Mouse (Mus musculus) ES-E14 (cell line): Measurements from ENCODE around the gene Cherp. TPM values are rescaled to one million over a fixed set of nuclear protein-coding genes. Genes with fewer than 3 reads are reported as not detected.

Experiments
- DNase-seq: peaks from one replicate; pipeline ENCODE4 v3.0.0-alpha.2; 2013; ENCODE audit warnings: low read depth, low spot score
- H3K27ac ChIP-seq: 2 replicates; pipeline ENCODE4 v1.5.1; 2012; ENCODE audit warnings: low read depth, mild to moderate bottlenecking, low read length, moderate library complexity, mixed read lengths; ENCODE audit not compliant: poor library complexity, insufficient read depth, severe bottlenecking
- H3K36me3 ChIP-seq: 2 replicates; pipeline ENCODE4 v1.6.1; 2012; ENCODE audit warnings: mild to moderate bottlenecking, low read length, moderate library complexity, mixed read lengths; ENCODE audit not compliant: control insufficient read depth, poor library complexity, insufficient read depth, severe bottlenecking
- H3K4me1 ChIP-seq, 2 experiments: fragments of 150-350 bp in 1 of 2; sonication (generic) in 1 of 2; 2 replicates each; pipeline ENCODE4 v1.6.1; 2012; ENCODE audit warnings: low read length in 2 of 2, mild to moderate bottlenecking in 1 of 2, mixed read lengths in 1 of 2; ENCODE audit not compliant: control insufficient read depth in 2 of 2, insufficient read depth in 2 of 2, poor library complexity in 1 of 2
- H3K4me3 ChIP-seq, 2 experiments: fragments of 150-350 bp in 1 of 2; sonication (generic) in 1 of 2; 2 replicates each; pipeline ENCODE4 v1.5.1; 2012; ENCODE audit warnings: low read length in 2 of 2, low read depth in 1 of 2, mild to moderate bottlenecking in 1 of 2, mixed read lengths in 1 of 2; ENCODE audit not compliant: insufficient read depth in 1 of 2, poor library complexity in 1 of 2, severe bottlenecking in 1 of 2
- H3K9ac ChIP-seq: 2 replicates; pipeline ENCODE4 v1.6.1; 2012; ENCODE audit warnings: low read depth, mild to moderate bottlenecking, low read length, mixed read lengths; ENCODE audit not compliant: poor library complexity, insufficient read depth, severe bottlenecking
- H3K9me3 ChIP-seq: fragments of 150-350 bp; sonication (generic); 2 replicates; pipeline ENCODE4 v1.6.1; 2012; ENCODE audit warnings: low read depth, mild to moderate bottlenecking, low read length; ENCODE audit not compliant: control insufficient read depth, insufficient read depth
- CHD2 ChIP-seq: IDR thresholded peaks from 2 replicates; pipeline ENCODE4 v1.6.1; 2014; ENCODE audit warnings: mild to moderate bottlenecking, low read depth, low read length, inconsistent platforms
- HCFC1 ChIP-seq: IDR thresholded peaks from 2 replicates; pipeline ENCODE4 v1.6.1; 2012; ENCODE audit warnings: low read length, inconsistent platforms, borderline replicate concordance; ENCODE audit not compliant: insufficient read depth
- MAFK ChIP-seq: IDR thresholded peaks from 2 replicates; pipeline ENCODE4 v1.6.1; 2014; ENCODE audit warnings: mild to moderate bottlenecking, low read depth, low read length, inconsistent platforms; ENCODE audit not compliant: insufficient read depth
- ZC3H11A ChIP-seq: IDR thresholded peaks from 2 replicates; pipeline ENCODE4 v1.6.1; 2012; ENCODE audit warnings: low read depth, mild to moderate bottlenecking, inconsistent platforms, low read length, borderline replicate concordance
- ZNF384 ChIP-seq: IDR thresholded peaks from 2 replicates; pipeline ENCODE4 v1.6.1; 2012; ENCODE audit warnings: low read depth, low read length, inconsistent platforms
- in situ Hi-C, 2 experiments: fragments of 600-800 bp; cut with MboI; formaldehyde crosslinking; loops; one replicate each; pipeline ENCODE4 v1.15.1; 2025; ENCODE audit warnings: low sequenced_read_pairs in 2 of 2, inconsistent platforms in 1 of 2; ENCODE audit not compliant: unreplicated experiment in 2 of 2
- total RNA-seq: library from RNA; depleted of rRNA; stranded (reverse); fragments of 300-350 nt; gene quantifications from 2 replicates; pipeline ENCODE4 v1.2.3, GENCODE M21; 2012

Cherp gene
- total RNA-seq, 1 experiment, result 60.5 TPM

DNA sequence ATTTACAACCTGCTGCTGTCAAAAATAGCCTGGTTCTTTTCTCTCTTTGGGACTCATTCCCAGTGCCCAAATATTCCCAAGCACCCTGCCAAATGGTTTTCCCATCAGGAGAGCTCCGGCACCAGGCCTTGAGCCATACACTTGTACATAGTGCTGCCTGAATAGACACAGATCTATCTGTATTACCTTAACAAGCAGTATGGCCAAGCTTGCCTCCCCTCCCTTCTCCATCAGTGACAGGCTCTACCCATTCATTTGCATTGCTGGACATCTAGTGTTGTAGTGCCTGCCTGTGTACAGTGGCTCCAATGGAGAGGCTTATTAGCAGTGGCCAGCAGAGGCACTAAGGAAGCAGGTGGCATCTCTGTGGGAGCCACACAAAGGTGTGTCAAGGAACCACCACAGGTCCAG is 25.5 kb upstream of the Cherp start:
- in situ Hi-C loops, result no loop called here
- Histone ChIP-seq H3K9ac (no peak overlapping the region), H3K4me3 (no peak overlapping the region), H3K36me3 (peaks cover 18% of the 10 kb centered on the region), H3K27ac (no peak overlapping the region), H3K9me3 (no peaks in the 10 kb centered on the region), H3K4me1 (peaks cover 6 to 8% of the 10 kb centered on the region in 2 experiments; a peak in 2 of 4 replicates)
- TF ChIP-seq HCFC1, result no peak
- TF ChIP-seq ZC3H11A, result no peak
- no peak for TF ChIP-seq CHD2
- TF ChIP-seq MAFK, result no peak
- no peak for TF ChIP-seq ZNF384
- DNase-seq, result no peak

- peaks cover 26% of the 10 kb centered on the region for H3K36me3 ChIP-seq
Observed at GRCm38 (mm10) chr8:72499521-72500284, 24.7 kb upstream of the Cherp start.

DNA sequence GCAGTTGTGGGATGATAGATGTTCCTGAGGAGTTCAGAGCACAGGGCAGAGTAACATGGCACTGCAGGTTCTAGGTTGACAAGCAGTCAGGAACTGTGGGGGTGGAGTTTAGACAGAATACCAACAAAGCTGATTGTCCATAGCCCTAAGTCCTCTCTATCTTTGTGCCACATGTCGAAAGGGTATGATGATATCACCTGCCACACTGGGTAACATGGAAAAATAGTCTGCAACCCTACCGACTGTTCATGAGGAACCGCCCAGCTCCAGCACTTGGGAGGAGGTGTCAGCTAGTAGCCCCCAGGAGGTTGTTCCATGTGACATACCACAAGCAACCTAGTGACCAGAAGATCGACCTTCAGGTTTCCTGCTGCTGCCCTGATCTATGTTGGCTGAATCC is 23.5 kb upstream of the Cherp start:
- peaks cover 6 to 10% of the 10 kb centered on the region in 2 experiments; a peak in 3 of 4 replicates for H3K4me1 ChIP-seq
- no peak for DNase-seq
- no peak overlapping the region for H3K27ac ChIP-seq
- in situ Hi-C loops, result no loop called here
- peaks cover 26% of the 10 kb centered on the region for H3K36me3 ChIP-seq
- no peak for TF ChIP-seq ZNF384
- no peak for TF ChIP-seq HCFC1
- TF ChIP-seq CHD2, result no peak
- TF ChIP-seq ZC3H11A, result no peak
- no peak for TF ChIP-seq MAFK
- H3K9me3 ChIP-seq, result no peaks in the 10 kb centered on the region
- H3K9ac ChIP-seq, result no peak overlapping the region
- no peak overlapping the region for H3K4me3 ChIP-seq

More at GRCm38 (mm10) chr8:72499521-72500284, 24.7 kb upstream of the Cherp start:
- no peak for TF ChIP-seq ZC3H11A
- no peak for TF ChIP-seq ZNF384
- no peak for TF ChIP-seq CHD2
- no peak for TF ChIP-seq HCFC1
- no peak for TF ChIP-seq MAFK
- in situ Hi-C loops, result no loop called here
- H3K4me3 ChIP-seq, result no peak overlapping the region
- no peak overlapping the region for H3K9ac ChIP-seq
- no peak overlapping the region for H3K27ac ChIP-seq
- peaks cover 6 to 10% of the 10 kb centered on the region in 2 experiments; a peak in 3 of 4 replicates for H3K4me1 ChIP-seq
- no peak for DNase-seq
- H3K9me3 ChIP-seq, result no peaks in the 10 kb centered on the region

- in situ Hi-C loops, result no loop called here
- Histone ChIP-seq H3K9me3 (no peaks in the 10 kb centered on the region), H3K4me3 (no peak overlapping the region), H3K4me1 (peaks cover 6 to 12% of the 10 kb centered on the region in 2 experiments; a peak in 3 of 4 replicates), H3K9ac (no peak overlapping the region), H3K27ac (no peak overlapping the region), H3K36me3 (peaks cover 26% of the 10 kb centered on the region)
- DNase-seq, result no peak
- no peak for TF ChIP-seq MAFK
- TF ChIP-seq CHD2, result no peak
- TF ChIP-seq HCFC1, result no peak
Observed at GRCm38 (mm10) chr8:72497911-72498310, 22.9 kb upstream of the Cherp start.
